Mouse (Mus musculus): ENCODE measurements around the gene Sccpdh.

- no peak for TF ChIP-seq CTCF (conservative IDR thresholded peaks at IDR 0.05; ENCODE audit: low read length)
- TF ChIP-seq POU5F1 (IDR thresholded peaks at IDR 0.05; ENCODE audit: borderline replicate concordance, low read length) = no peak
These were observed 37.1 kb downstream of the Sccpdh start for GRCm38 (mm10) chr1:179705154-179705553.
